Comparison of ENCODE assay signal across 8 mouse cellular contexts in genomic region chr17:84146458-84147182, GRCm38 (mm10). TPM values are rescaled to one million over a fixed set of nuclear protein-coding genes. Genes with fewer than 3 reads are reported as not detected.
DNase-seq lines count a peak whose midpoint lies in the region; ATAC-seq and TF ChIP-seq lines count a peak whose summit lies in the region.
"Had no signal": no experiment of that assay in that cellular context is flagged by ENCODE, and none has a peak within 500 bp of the region (broad histone marks: within the 10 kb centered on the region; RNA-seq: fewer than 3 reads in every experiment).

No protein-coding gene starts in this region.

- H3K27me3 ChIP-seq in kidney, adult 2 months (replicated peaks; ENCODE audit: control insufficient read depth, insufficient read depth, low read length) = no peaks in the 10 kb centered on the region
- H3K27me3 ChIP-seq in kidney, embryonic 14.5 days (ENCODE audit: control insufficient read depth, insufficient read depth, low read length) = no peaks in the 10 kb centered on the region
- no peaks in the 10 kb centered on the region for H3K27me3 ChIP-seq in Patski
- no peaks in the 10 kb centered on the region for H3K27me3 ChIP-seq in embryonic facial prominence, embryonic 14.5 days (replicated peaks; ENCODE audit: control insufficient read depth, insufficient read depth, low read length)
- no peaks in the 10 kb centered on the region for H3K27me3 ChIP-seq in liver, embryonic 11.5 days (replicated peaks; ENCODE audit: control insufficient read depth, insufficient read depth, low read length)

- no peak for ATAC-seq in kidney, embryonic 14.5 days (ENCODE audit: low FRiP score, low TSS enrichment)
- ATAC-seq in Patski = peak; percentile 2
- no peak for ATAC-seq in embryonic facial prominence, embryonic 14.5 days (ENCODE audit: low read depth)
- no peak for ATAC-seq in liver, embryonic 11.5 days (replicated peaks; ENCODE audit: low FRiP score)
- ATAC-seq in erythroid progenitor cell, adult 5-6 weeks (replicated peaks; ENCODE audit: low FRiP score, poor library complexity, severe bottlenecking) = no peak

- TF ChIP-seq POLR2A in kidney, adult 2 months (IDR thresholded peaks at IDR 0.05; ENCODE audit: low read depth, low read length) = no peak

- TF ChIP-seq CTCF in kidney, adult 2 months (conservative IDR thresholded peaks at IDR 0.05; ENCODE audit: insufficient read depth, insufficient read length, low read depth, low read length) = no peak
- no peak for TF ChIP-seq CTCF in Patski (IDR thresholded peaks at IDR 0.05)

- no peak overlapping the region for H3K4me3 ChIP-seq in kidney, adult 2 months (ENCODE audit: insufficient read depth, low read depth, low read length)
- H3K4me3 ChIP-seq in kidney, embryonic 14.5 days (ENCODE audit: low read length) = no peak overlapping the region
- H3K4me3 ChIP-seq in embryonic facial prominence, embryonic 14.5 days (ENCODE audit: low read depth, low read length) = no peak overlapping the region
- no peak overlapping the region for H3K4me3 ChIP-seq in liver, embryonic 11.5 days (ENCODE audit: low read depth, low read length)

- peak; percentile 62 for DNase-seq in kidney, adult 2 months
- DNase-seq in Patski (ENCODE audit: low read depth, low spot score) = no peak
- DNase-seq in embryonic facial prominence, embryonic 14.5 days (ENCODE audit: low spot score) = no peak
- DNase-seq in liver, embryonic 11.5 days (ENCODE audit: low spot score) = no peak
- DNase-seq in cerebellum, postnatal 10 days = no peak
- DNase-seq: cerebellum, postnatal 14 days had no signal

- in situ Hi-C loops in Patski (cut with MboI; ENCODE audit: low pct_unique_long_range_greater_than_20kb) = no loop called here

- H3K4me1 ChIP-seq in kidney, adult 2 months (ENCODE audit: control insufficient read depth, insufficient read depth, low read length) = peaks cover 43% of the 10 kb centered on the region
- H3K4me1 ChIP-seq in kidney, embryonic 14.5 days (ENCODE audit: control insufficient read depth, insufficient read depth, low read length) = peaks cover 52% of the 10 kb centered on the region
- H3K4me1 ChIP-seq in embryonic facial prominence, embryonic 14.5 days (ENCODE audit: control insufficient read depth, insufficient read depth, low read length) = peaks cover 55% of the 10 kb centered on the region
- H3K4me1 ChIP-seq in liver, embryonic 11.5 days (replicated peaks; ENCODE audit: control insufficient read depth, insufficient read depth, low read length) = peaks cover 91% of the 10 kb centered on the region

- H3K4me2 ChIP-seq in kidney, embryonic 14.5 days (replicated peaks; ENCODE audit: low read depth, low read length) = no peak overlapping the region
- no peak overlapping the region for H3K4me2 ChIP-seq in embryonic facial prominence, embryonic 14.5 days (ENCODE audit: low read depth, low read length)
- peak overlapping the region; percentile 74 for H3K4me2 ChIP-seq in liver, embryonic 11.5 days

- H3K27ac ChIP-seq in kidney, adult 2 months (ENCODE audit: insufficient read depth, low read depth, low read length) = peak overlapping the region; percentile 89
- H3K27ac ChIP-seq in kidney, embryonic 14.5 days (ENCODE audit: low read depth, low read length) = no peak overlapping the region
- H3K27ac ChIP-seq in embryonic facial prominence, embryonic 14.5 days (replicated peaks; ENCODE audit: low read depth, low read length) = peak overlapping the region; percentile 67
- peak overlapping the region; percentile 99 for H3K27ac ChIP-seq in liver, embryonic 11.5 days (ENCODE audit: low read depth, low read length)

- no peaks in the 10 kb centered on the region for H3K36me3 ChIP-seq in kidney, adult 2 months (ENCODE audit: control insufficient read depth, insufficient read depth, low read length)
- no peaks in the 10 kb centered on the region for H3K36me3 ChIP-seq in kidney, embryonic 14.5 days (ENCODE audit: control insufficient read depth, insufficient read depth, low read length)
- H3K36me3 ChIP-seq in embryonic facial prominence, embryonic 14.5 days (ENCODE audit: control insufficient read depth, insufficient read depth, low read length) = no peaks in the 10 kb centered on the region
- no peaks in the 10 kb centered on the region for H3K36me3 ChIP-seq in liver, embryonic 11.5 days (ENCODE audit: control insufficient read depth, insufficient read depth, low read length)

- no peaks in the 10 kb centered on the region for H3K9me3 ChIP-seq in kidney, embryonic 14.5 days (ENCODE audit: control insufficient read depth, low read length)
- no peaks in the 10 kb centered on the region for H3K9me3 ChIP-seq in embryonic facial prominence, embryonic 14.5 days (ENCODE audit: control insufficient read depth, low read length)
- no peaks in the 10 kb centered on the region for H3K9me3 ChIP-seq in liver, embryonic 11.5 days (ENCODE audit: control insufficient read depth, low read length)

- WGBS in kidney, adult 2 months = 65% methylated on average over 7 of the region's 7 CpGs
- 52% methylated on average over 7 of the region's 7 CpGs for WGBS in kidney, embryonic 14.5 days
- 47% methylated on average over 7 of the region's 7 CpGs for WGBS in embryonic facial prominence, embryonic 14.5 days
- WGBS in liver, embryonic 11.5 days = 50% methylated on average over 7 of the region's 7 CpGs

- H3K9ac ChIP-seq in kidney, embryonic 14.5 days (ENCODE audit: low read depth, low read length) = no peak overlapping the region
- H3K9ac ChIP-seq in embryonic facial prominence, embryonic 14.5 days (ENCODE audit: low read depth, low read length) = no peak overlapping the region
- H3K9ac ChIP-seq in liver, embryonic 11.5 days (ENCODE audit: low read depth, low read length) = peak overlapping the region; percentile 68

- POLR2A ChIA-PET in Patski (lab: Charles Lee) = interaction anchor here (1.2 to 4.5 kb wide), 4 partner anchors 33 to 41 kb away, joined by 3 to 14 read pairs (median 6); partner anchors contain the start of gene Zfp36l2

- CTCF ChIA-PET in Patski (lab: Charles Lee) = interaction anchor here (5.3 kb wide), 1 partner anchor 31 kb away, joined by 24 read pairs; no protein-coding TSS in a partner anchor

RNA-seq across cellular contexts. Expression of gene Zfp36l2, which starts 41.1 kb away (rescaled TPM):
- polyA plus RNA-seq in kidney, adult 2 months (2012; rRNA removed) = 34.3 and 45.8 TPM in 2 replicates
- polyA plus RNA-seq in kidney, embryonic 14.5 days (2014; fragmentation: Nextera tagmentation; extraction: Ambion mirVana) = 22.5 and 24.3 TPM in 2 replicates
- polyA plus RNA-seq in Patski (2021) = 68.0 TPM
- 25.4 and 25.5 TPM in 2 replicates for polyA plus RNA-seq in embryonic facial prominence, embryonic 14.5 days (2014; fragmentation: Nextera tagmentation; extraction: Ambion mirVana)
- 24.7 and 26.7 TPM in 2 replicates for polyA plus RNA-seq in liver, embryonic 11.5 days (2014; fragmentation: Nextera tagmentation; extraction: Ambion mirVana)
- total RNA-seq in erythroid progenitor cell, adult 5-6 weeks (2015; ENCODE audit: low replicate concordance) = 38.2 and 62.0 TPM in 2 replicates
- total RNA-seq in erythroid progenitor cell, adult 5-6 weeks (2017; ENCODE audit: low replicate concordance) = 21.8 and 22.3 TPM in 2 replicates
